Mouse (Mus musculus) spleen, postnatal 10 days (tissue): ENCODE data around the gene Gm47969.
"Not testable (repeated sequence)": the region's sequence is repeated elsewhere in the genome, so short reads cannot be mapped to it uniquely, and the experiment has no call there.

Experiments
- DNase-seq, 2 experiments: peaks; one replicate each; pipeline ENCODE4 v3.0.0; 2021 to 2022; ENCODE audit warnings: low spot score in 2 of 2

Gene Gm47969

GRCm38 (mm10) chr1:83044882-83045427 lies at the start of gene Gm47969:
TSS of gene Gm47969 (plus strand) at chr1:83044932.
- no peak for DNase-seq

GRCm38 (mm10) chr1:83000306-83000705 lies 44.4 kb upstream of the Gm47969 start, which contains the start of gene Gm47959:
TSS of gene Gm47959 (plus strand) at chr1:83000548.
- not testable (repeated sequence) for DNase-seq

GRCm38 (mm10) chr1:83006218-83007179 lies 38.2 kb upstream of the Gm47969 start:
- no peak for DNase-seq

GRCm38 (mm10) chr1:83007471-83007870 lies 37.3 kb upstream of the Gm47969 start:
- no peak for DNase-seq

- DNase-seq: no peak
These were observed 30.3 kb upstream of the Gm47969 start for GRCm38 (mm10) chr1:83014477-83014876.

GRCm38 (mm10) chr1:83015329-83015879 lies 29.3 kb upstream of the Gm47969 start:
- no peak for DNase-seq

GRCm38 (mm10) chr1:83016556-83016955 lies 28.2 kb upstream of the Gm47969 start:
- DNase-seq: no peak

GRCm38 (mm10) chr1:83031950-83032349 lies 12.8 kb upstream of the Gm47969 start:
- DNase-seq: no peak

GRCm38 (mm10) chr1:83032508-83032907 lies 12.2 kb upstream of the Gm47969 start:
- no peak for DNase-seq

- no peak for DNase-seq
These were observed 10.2 kb upstream of the Gm47969 start for GRCm38 (mm10) chr1:83034509-83034908.

GRCm38 (mm10) chr1:83036892-83037667 lies 7.7 kb upstream of the Gm47969 start:
- DNase-seq: no peak

GRCm38 (mm10) chr1:83038109-83038672 lies 6.5 kb upstream of the Gm47969 start, which contains the start of gene Slc19a3:
TSS of gene Slc19a3 (minus strand) at chr1:83038448.
- DNase-seq: no peak

- DNase-seq: no peak
These were observed 5.7 kb upstream of the Gm47969 start for GRCm38 (mm10) chr1:83039080-83039479.

- DNase-seq: no peak
These were observed 2.4 kb upstream of the Gm47969 start, which contains the start of gene Krtap28-10 for GRCm38 (mm10) chr1:83042380-83042779. TSS of gene Krtap28-10 (minus strand) at chr1:83042480.

GRCm38 (mm10) chr1:83058481-83058880 lies 13.7 kb downstream of the Gm47969 start:
- DNase-seq: no peak

GRCm38 (mm10) chr1:83059278-83059677 lies 14.5 kb downstream of the Gm47969 start, which contains the start of gene A030005K14Rik:
TSS of gene A030005K14Rik (minus strand) at chr1:83059378.
- no peak for DNase-seq

GRCm38 (mm10) chr1:83060643-83061042 lies 15.9 kb downstream of the Gm47969 start, which contains the start of gene Krtap28-13:
TSS of gene Krtap28-13 (plus strand) at chr1:83060930.
- no peak for DNase-seq

- no peak for DNase-seq
These were observed 20.1 kb downstream of the Gm47969 start for GRCm38 (mm10) chr1:83064851-83065250.

GRCm38 (mm10) chr1:83066577-83066976 lies 21.8 kb downstream of the Gm47969 start:
- no peak for DNase-seq

- DNase-seq: no peak
These were observed 22.5 kb downstream of the Gm47969 start for GRCm38 (mm10) chr1:83067205-83067604.

GRCm38 (mm10) chr1:83075526-83076189 lies 30.9 kb downstream of the Gm47969 start:
- DNase-seq: no peak
